9 mouse cellular contexts compared by ENCODE assay signal in the genomic region with DNA sequence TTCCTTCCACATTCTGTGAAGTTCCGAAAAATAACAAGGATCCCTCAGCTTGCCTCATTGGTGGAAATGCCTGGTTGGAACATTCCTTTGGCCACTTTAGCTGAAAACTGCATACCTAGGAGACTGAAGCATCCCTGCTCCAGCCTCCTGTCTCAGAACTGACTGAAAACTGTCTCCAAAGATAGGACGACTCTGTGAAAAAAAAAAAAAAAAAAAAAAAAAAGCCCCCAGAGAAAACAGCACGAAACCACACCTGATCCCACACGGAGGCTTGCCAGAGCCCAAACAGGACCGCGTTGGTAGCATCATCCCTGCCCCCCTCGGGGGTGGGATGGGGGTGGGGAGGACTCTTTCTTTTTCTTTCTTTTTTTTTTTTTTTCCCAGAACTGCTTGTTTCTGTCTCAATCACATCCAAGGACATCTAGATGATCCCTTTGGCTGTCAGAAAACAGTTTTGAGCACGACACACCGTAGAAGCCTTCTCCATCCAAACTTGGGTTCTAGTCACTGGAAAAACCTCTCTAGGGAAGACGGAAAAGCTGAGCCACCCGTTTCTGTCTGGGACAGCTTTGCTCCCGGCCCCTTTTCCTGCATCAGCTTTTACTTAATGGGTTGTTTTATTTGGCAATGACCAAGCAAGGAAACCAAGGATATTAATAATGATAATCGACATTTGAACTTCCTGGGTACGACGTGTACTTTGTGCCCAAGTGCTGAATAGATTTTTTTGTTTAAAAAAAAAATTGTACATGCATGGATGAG. TPM values are rescaled to one million over a fixed set of nuclear protein-coding genes. Genes with fewer than 3 reads are reported as not detected.
DNase-seq lines count a peak whose midpoint lies in the region; ATAC-seq and TF ChIP-seq lines count a peak whose summit lies in the region.
"Had no signal": no experiment of that assay in that cellular context is flagged by ENCODE, and none has a peak within 500 bp of the region (broad histone marks: within the 10 kb centered on the region; RNA-seq: fewer than 3 reads in every experiment).

No protein-coding gene starts in this region.

- H3K4me3 ChIP-seq in midbrain, embryonic 10.5 days = no peak overlapping the region
- no peak overlapping the region for H3K4me3 ChIP-seq in midbrain, postnatal 0 days (ENCODE audit: low read depth, low read length)
- no peak overlapping the region; the same call in 1 of the 2 replicates for H3K4me3 ChIP-seq in embryonic facial prominence, embryonic 14.5 days (ENCODE audit: low read depth, low read length)
- no peak overlapping the region for H3K4me3 ChIP-seq in kidney, adult 2 months (ENCODE audit: insufficient read depth, low read depth, low read length)
- H3K4me3 ChIP-seq in stomach, embryonic 16.5 days (replicated peaks; ENCODE audit: low read length) = no peak overlapping the region

- no peaks in the 10 kb centered on the region for H3K27me3 ChIP-seq in midbrain, embryonic 10.5 days (ENCODE audit: low read depth, poor library complexity, severe bottlenecking)
- H3K27me3 ChIP-seq in midbrain, postnatal 0 days (ENCODE audit: insufficient read depth, low read length) = no peaks in the 10 kb centered on the region
- no peaks in the 10 kb centered on the region for H3K27me3 ChIP-seq in embryonic facial prominence, embryonic 14.5 days (replicated peaks; ENCODE audit: control insufficient read depth, insufficient read depth, low read length)
- no peaks in the 10 kb centered on the region for H3K27me3 ChIP-seq in kidney, adult 2 months (replicated peaks; ENCODE audit: control insufficient read depth, insufficient read depth, low read length)
- no peaks in the 10 kb centered on the region for H3K27me3 ChIP-seq in stomach, embryonic 16.5 days (ENCODE audit: control insufficient read depth, insufficient read depth, low read length)

- WGBS in midbrain, embryonic 10.5 days = 49% methylated on average over 15 of the region's 15 CpGs
- WGBS in midbrain, postnatal 0 days = 43% methylated on average over 15 of the region's 15 CpGs
- 32% methylated on average over 15 of the region's 15 CpGs for whole genome bisulfite sequencing in embryonic facial prominence, embryonic 14.5 days
- 38% methylated on average over 15 of the region's 15 CpGs for WGBS in kidney, adult 2 months
- 39% methylated on average over 15 of the region's 15 CpGs for WGBS in stomach, embryonic 16.5 days

- H3K4me2 ChIP-seq in midbrain, postnatal 0 days (ENCODE audit: low read depth, low read length, poor library complexity, severe bottlenecking) = no peak overlapping the region
- peak overlapping the region; percentile 38 for H3K4me2 ChIP-seq in embryonic facial prominence, embryonic 14.5 days (ENCODE audit: low read depth, low read length)
- H3K4me2 ChIP-seq in stomach, embryonic 16.5 days (ENCODE audit: low read depth, low read length) = peak overlapping the region; percentile 38

- TF ChIP-seq CTCF in midbrain, postnatal 0 days (IDR thresholded peaks at IDR 0.05) = no peak
- no peak for TF ChIP-seq CTCF in kidney, adult 2 months (conservative IDR thresholded peaks at IDR 0.05; ENCODE audit: insufficient read depth, insufficient read length, low read depth, low read length)

- no peak for ATAC-seq in midbrain, postnatal 0 days (ENCODE audit: low FRiP score)
- 0 out of 2 replicates have a peak, but pooled peaks have one; percentile 10 for ATAC-seq in embryonic facial prominence, embryonic 14.5 days (ENCODE audit: low read depth)
- ATAC-seq in stomach, embryonic 16.5 days (ENCODE audit: insufficient read depth, low FRiP score) = no peak
- ATAC-seq in activated CD4-positive, CD25-positive, alpha-beta regulatory T cell, adult 4 months = no peak

- DNase-seq in midbrain, embryonic 10.5 days (ENCODE audit: low spot score) = no peak
- no peak for DNase-seq in midbrain, postnatal 0 days (ENCODE audit: low spot score)
- DNase-seq in embryonic facial prominence, embryonic 14.5 days (ENCODE audit: low spot score) = peak; percentile 50
- peak; percentile 88 for DNase-seq in kidney, adult 2 months
- DNase-seq in testis, postnatal 10 days (ENCODE audit: low spot score) = no peak
- DNase-seq in right cerebral cortex, adult 18-20 months = no peak

- no peak overlapping the region for H3K9ac ChIP-seq in midbrain, postnatal 0 days (replicated peaks; ENCODE audit: low read length, poor library complexity, severe bottlenecking)
- 0 out of 2 replicates have a peak overlapping the region, but pooled peaks have one; percentile 5 for H3K9ac ChIP-seq in embryonic facial prominence, embryonic 14.5 days (ENCODE audit: low read depth, low read length)
- 0 out of 2 replicates have a peak overlapping the region, but pooled peaks have one; percentile 21 for H3K9ac ChIP-seq in stomach, embryonic 16.5 days (ENCODE audit: low read length)
- H3K9ac ChIP-seq: liver, embryonic 14.5 days had no signal

- H3K9me3 ChIP-seq in midbrain, embryonic 10.5 days (replicated peaks) = peaks cover 15% of the 10 kb centered on the region
- peaks cover 8% of the 10 kb centered on the region for H3K9me3 ChIP-seq in midbrain, postnatal 0 days (ENCODE audit: low read length)
- peaks cover 16% of the 10 kb centered on the region for H3K9me3 ChIP-seq in embryonic facial prominence, embryonic 14.5 days (ENCODE audit: control insufficient read depth, low read length)
- H3K9me3 ChIP-seq in stomach, embryonic 16.5 days (replicated peaks; ENCODE audit: control insufficient read depth, low read length) = peaks cover 4% of the 10 kb centered on the region; the same call in 1 of the 2 replicates

- peaks cover 16% of the 10 kb centered on the region for H3K4me1 ChIP-seq in midbrain, embryonic 10.5 days
- no peaks in the 10 kb centered on the region for H3K4me1 ChIP-seq in midbrain, postnatal 0 days (ENCODE audit: insufficient read depth, low read length)
- H3K4me1 ChIP-seq in embryonic facial prominence, embryonic 14.5 days (ENCODE audit: control insufficient read depth, insufficient read depth, low read length) = peaks cover 7% of the 10 kb centered on the region
- peaks cover 9% of the 10 kb centered on the region for H3K4me1 ChIP-seq in kidney, adult 2 months (ENCODE audit: control insufficient read depth, insufficient read depth, low read length)
- peaks cover 17% of the 10 kb centered on the region for H3K4me1 ChIP-seq in stomach, embryonic 16.5 days (ENCODE audit: control insufficient read depth, insufficient read depth, low read length)

- TF ChIP-seq POLR2A in kidney, adult 2 months (IDR thresholded peaks at IDR 0.05; ENCODE audit: low read depth, low read length) = no peak

- H3K36me3 ChIP-seq in midbrain, embryonic 10.5 days = no peaks in the 10 kb centered on the region
- no peaks in the 10 kb centered on the region for H3K36me3 ChIP-seq in midbrain, postnatal 0 days (ENCODE audit: insufficient read depth, low read length)
- no peaks in the 10 kb centered on the region for H3K36me3 ChIP-seq in embryonic facial prominence, embryonic 14.5 days (ENCODE audit: control insufficient read depth, insufficient read depth, low read length)
- H3K36me3 ChIP-seq in kidney, adult 2 months (ENCODE audit: control insufficient read depth, insufficient read depth, low read length) = no peaks in the 10 kb centered on the region
- H3K36me3 ChIP-seq in stomach, embryonic 16.5 days (ENCODE audit: control insufficient read depth, insufficient read depth, low read length) = no peaks in the 10 kb centered on the region

- H3K27ac ChIP-seq in midbrain, embryonic 10.5 days (replicated peaks) = peak overlapping the region; percentile 4; the same call in 1 of the 2 replicates
- H3K27ac ChIP-seq in midbrain, postnatal 0 days (ENCODE audit: low read depth, low read length) = no peak overlapping the region
- H3K27ac ChIP-seq in embryonic facial prominence, embryonic 14.5 days (replicated peaks; ENCODE audit: low read depth, low read length) = peak overlapping the region; percentile 63; the same call in 1 of the 2 replicates
- H3K27ac ChIP-seq in kidney, adult 2 months (ENCODE audit: insufficient read depth, low read depth, low read length) = peak overlapping the region; percentile 97
- peak overlapping the region; percentile 84 for H3K27ac ChIP-seq in stomach, embryonic 16.5 days (ENCODE audit: low read length)
- H3K27ac ChIP-seq: liver, embryonic 14.5 days had no signal

RNA-seq across cellular contexts. Expression of a gene that starts 29.0 kb away (rescaled TPM):
- polyA plus RNA-seq in midbrain, embryonic 10.5 days (2016; fragmentation: Nextera tagmentation; extraction: Ambion mirVana) = 22.3 and 22.6 TPM in 2 replicates
- 59.7 and 59.9 TPM in 2 replicates for total RNA-seq in midbrain, postnatal 0 days (2014; rRNA removed)
- polyA plus RNA-seq in midbrain, postnatal 0 days (2015; fragmentation: Nextera tagmentation; extraction: Ambion mirVana) = 87.2 and 91.0 TPM in 2 replicates
- 60.5 and 64.6 TPM in 2 replicates for polyA plus RNA-seq in embryonic facial prominence, embryonic 14.5 days (2014; fragmentation: Nextera tagmentation; extraction: Ambion mirVana)
- 98.1 and 123 TPM in 2 replicates for polyA plus RNA-seq in kidney, adult 2 months (2012; rRNA removed)
- polyA plus RNA-seq in stomach, embryonic 16.5 days (2015; fragmentation: Nextera tagmentation; extraction: Ambion mirVana) = 117 and 120 TPM in 2 replicates
- 1 to 10 TPM; 1.6 to 1.8 TPM for polyA plus RNA-seq in activated CD4-positive, CD25-positive, alpha-beta regulatory T cell, adult 4 months (2017; shearing (Covaris generic))

Comparison
In these comparisons a context has a peak if more than half of its experiments do, and no peak if none do; other contexts are left out.
1. DNase-seq: peak in embryonic facial prominence, embryonic 14.5 days (single experiment) and kidney, adult 2 months (single experiment); none in midbrain, embryonic 10.5 days (single experiment), midbrain, postnatal 0 days (single experiment), testis, postnatal 10 days (single experiment) and right cerebral cortex, adult 18-20 months (single experiment).